Mouse (Mus musculus): ENCODE measurements around the gene Ndufs5. TPM values are rescaled to one million over a fixed set of nuclear protein-coding genes. Genes with fewer than 3 reads are reported as not detected.
A peak's percentile ranks its signal among the peaks of the same experiment; 100 is the strongest.

The Ndufs5 gene
- total RNA-seq (2021) (100 to 1,000 TPM; 178 to 276 TPM), polyA plus RNA-seq (2012; rRNA removed) (11.9 and 15.8 TPM in 2 replicates)
- long read RNA-seq, transcript Ndufs5-201 (3 exons, 525 nt): major isoform, 93 of 106 reads
- long read RNA-seq, partial matches to known transcripts: 0 of 106 reads
- long read RNA-seq, other reads (novel, unspliced or antisense): 4 of 106 reads

- DNase-seq: peak; percentile 97
Measured at GRCm38 (mm10) chr4:123717574-123718433, at the start of gene Ndufs5. Ndufs5 (minus strand) TSS chr4:123718202.

- no peak for DNase-seq
Measured at GRCm38 (mm10) chr4:123765071-123765470, 47.1 kb upstream of the Ndufs5 start.

GRCm38 (mm10) chr4:123758306-123758705 is 40.3 kb upstream of the Ndufs5 start:
- peak; percentile 41 for DNase-seq

- DNase-seq: peak; percentile 45
Measured at GRCm38 (mm10) chr4:123750707-123751312, 32.8 kb upstream of the Ndufs5 start.

- DNase-seq: peak; percentile 99
Measured at GRCm38 (mm10) chr4:123750152-123750651, 32.2 kb upstream of the Ndufs5 start, which contains the start of gene Akirin1. Akirin1 (minus strand) TSS chr4:123750345.

GRCm38 (mm10) chr4:123749484-123750130 is 31.6 kb upstream of the Ndufs5 start:
- DNase-seq: peak; percentile 57

- DNase-seq: no peak
Measured at GRCm38 (mm10) chr4:123748726-123749415, 30.9 kb upstream of the Ndufs5 start.

GRCm38 (mm10) chr4:123745221-123745775 is 27.3 kb upstream of the Ndufs5 start:
- peak; percentile 53 for DNase-seq

DNA sequence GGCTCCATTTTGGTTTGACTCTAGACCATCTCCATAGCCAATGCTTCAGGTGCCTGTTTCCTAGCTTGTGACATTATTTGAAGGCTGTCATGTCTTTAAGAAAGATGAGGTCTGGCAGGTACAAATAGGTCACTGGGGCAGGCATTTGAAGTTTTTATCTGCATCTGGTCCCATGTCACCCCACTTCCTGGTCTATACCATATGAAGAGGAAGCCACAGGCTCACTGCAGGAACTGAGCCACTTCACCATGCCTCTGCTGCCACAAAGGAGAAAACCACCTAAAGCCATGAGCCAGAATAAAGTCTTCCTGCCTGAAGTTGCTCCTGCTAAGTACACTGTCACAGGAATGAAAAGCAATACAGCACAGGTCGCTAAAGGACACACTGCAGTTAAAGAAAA is 24.9 kb upstream of the Ndufs5 start:
- no peak for DNase-seq

- DNase-seq: no peak
Measured at GRCm38 (mm10) chr4:123738708-123739107, 20.7 kb upstream of the Ndufs5 start.

- DNase-seq: no peak
Measured at GRCm38 (mm10) chr4:123733532-123733931, 15.5 kb upstream of the Ndufs5 start.

GRCm38 (mm10) chr4:123732921-123733320 is 14.9 kb upstream of the Ndufs5 start:
- DNase-seq: no peak

- DNase-seq: no peak
Measured at GRCm38 (mm10) chr4:123732163-123732910, 14.3 kb upstream of the Ndufs5 start.

GRCm38 (mm10) chr4:123721761-123722160 is 3.8 kb upstream of the Ndufs5 start:
- DNase-seq: no peak

- DNase-seq: no peak
Measured at GRCm38 (mm10) chr4:123718434-123718780, 405 bp upstream of the Ndufs5 start.

GRCm38 (mm10) chr4:123712431-123712830 is 5.6 kb downstream of the Ndufs5 start:
- DNase-seq: no peak

- DNase-seq: no peak
Measured at GRCm38 (mm10) chr4:123707340-123707739, 10.7 kb downstream of the Ndufs5 start.

DNA sequence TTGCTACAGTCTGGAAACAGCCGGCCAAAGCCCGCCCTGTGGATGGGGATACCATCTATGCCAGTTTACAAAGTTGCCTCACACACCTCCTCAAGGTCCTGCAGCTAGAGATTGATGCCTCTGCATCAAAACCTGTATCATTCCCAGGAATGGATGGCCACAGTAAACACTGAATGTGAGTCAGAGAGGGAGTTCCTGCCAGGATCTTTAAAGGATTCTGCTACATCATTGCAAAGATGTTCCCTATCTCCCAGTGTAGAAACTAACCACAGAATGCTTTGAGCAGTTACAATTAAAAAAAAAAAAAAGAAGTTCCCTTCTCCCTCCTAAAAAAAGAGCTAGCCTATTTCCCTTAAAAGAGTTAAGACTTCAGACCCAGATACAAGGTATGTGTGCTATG is 12.7 kb downstream of the Ndufs5 start:
- DNase-seq: no peak

GRCm38 (mm10) chr4:123693384-123693783 is 24.6 kb downstream of the Ndufs5 start:
- DNase-seq: no peak

DNA sequence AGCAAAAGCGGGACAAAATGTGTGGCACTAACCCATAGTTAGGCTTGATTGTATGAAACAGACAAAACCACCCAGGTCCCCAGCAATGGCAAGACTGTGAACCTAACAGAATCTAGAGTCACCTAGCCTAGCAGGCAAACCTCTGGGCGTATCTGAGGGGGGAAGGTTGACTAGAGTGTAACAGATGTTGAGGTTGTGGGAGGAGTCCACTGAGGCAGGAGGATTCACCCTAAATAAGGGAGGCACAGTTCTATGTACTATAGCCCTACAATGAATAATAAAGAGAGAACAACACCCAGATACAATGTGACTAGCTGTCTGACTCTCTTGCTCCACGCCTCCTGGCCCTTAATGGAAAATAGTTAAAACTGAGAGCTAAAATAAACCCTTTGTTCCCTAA is 25.9 kb downstream of the Ndufs5 start:
- no peak for DNase-seq

GRCm38 (mm10) chr4:123690311-123690710 is 27.7 kb downstream of the Ndufs5 start:
- peak; percentile 80 for DNase-seq
